Mouse (Mus musculus): ENCODE measurements around the gene Dock6. TPM values are rescaled to one million over a fixed set of nuclear protein-coding genes. Genes with fewer than 3 reads are reported as not detected.

Dock6 gene
- polyA plus RNA-seq, 1 experiment from 2014 or later = 5.3 TPM

DNA sequence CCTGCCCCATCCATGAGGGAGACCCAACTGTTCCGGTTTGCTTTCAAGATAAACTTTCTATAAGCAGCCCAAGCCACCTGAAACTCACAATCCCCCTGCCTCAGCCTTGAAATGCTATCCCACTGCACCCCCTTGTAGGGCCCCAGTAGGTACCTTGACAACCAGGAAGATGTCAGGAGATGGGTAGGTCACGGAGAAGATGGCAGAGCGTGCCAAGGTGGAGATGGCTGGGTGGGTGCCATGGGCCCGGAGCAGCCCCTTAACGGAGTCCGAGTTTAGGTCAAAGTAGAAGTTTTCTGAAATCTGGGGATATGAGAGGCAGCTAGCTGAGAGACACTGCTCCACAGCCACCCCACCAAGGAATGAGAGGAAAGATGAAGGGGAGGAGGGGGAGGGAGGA, 11.1 kb downstream of the Dock6 start:
- WGBS (ENCODE audit: insufficient replicate concordance) = 79% methylated on average over 6 of the region's 6 CpGs

DNA sequence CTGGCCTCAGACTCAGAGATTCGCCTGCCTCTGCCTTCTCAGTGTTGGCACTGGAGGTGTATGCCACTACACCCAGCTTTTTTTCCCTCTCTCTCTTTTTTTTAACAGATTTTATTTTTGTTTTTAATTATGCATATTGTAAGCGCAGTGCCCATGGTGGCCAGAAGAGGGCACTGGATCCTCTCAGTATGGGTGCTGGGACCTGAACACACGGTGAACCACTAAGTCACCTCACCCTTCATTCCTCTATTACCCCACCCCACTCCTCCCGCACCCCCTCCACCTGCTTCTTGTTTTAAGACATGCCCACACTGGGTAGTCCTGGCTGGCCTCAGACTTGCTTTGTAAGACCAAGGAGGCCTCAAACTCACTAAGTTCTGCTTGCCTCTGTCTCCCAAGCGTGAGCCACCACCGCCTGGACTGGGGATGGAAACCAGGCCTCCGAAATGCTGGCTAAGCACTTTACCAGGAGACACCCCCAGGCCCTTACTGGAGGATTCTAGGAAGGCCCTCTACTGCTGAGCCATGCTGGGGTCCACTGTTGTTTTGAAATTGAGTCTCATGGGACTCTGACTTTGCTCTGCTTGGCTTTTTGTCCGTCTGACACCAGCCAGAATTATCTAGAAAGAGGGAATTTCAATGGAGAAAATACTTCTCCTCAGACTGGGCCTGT, 12.2 kb downstream of the Dock6 start:
- Histone ChIP-seq H3K4me2 (ENCODE audit: low read depth, low read length) (no peak overlapping the region), H3K9ac (ENCODE audit: low read depth, low read length) (no peak overlapping the region), H3K9me3 (replicated peaks; ENCODE audit: control insufficient read depth, low read length) (no peaks in the 10 kb centered on the region), H3K36me3 (ENCODE audit: control insufficient read depth, insufficient read depth) (no peaks in the 10 kb centered on the region), H3K4me1 (ENCODE audit: control insufficient read depth, low read depth, low read length) (no peaks in the 10 kb centered on the region), H3K27ac (ENCODE audit: low read length) (no peak overlapping the region), H3K4me3 (ENCODE audit: low read depth, low read length) (no peak overlapping the region), H3K27me3 (ENCODE audit: control insufficient read depth, insufficient read depth, low read depth, low read length) (no peaks in the 10 kb centered on the region)
- 44% methylated on average over 8 of the region's 8 CpGs for WGBS (ENCODE audit: insufficient replicate concordance)
- ATAC-seq (ENCODE audit: low read depth) = no peak

More for the DNA sequence above, 11.1 kb downstream of the Dock6 start:
- no peak overlapping the region for H3K4me3 ChIP-seq (ENCODE audit: low read depth, low read length)
- H3K27me3 ChIP-seq (ENCODE audit: control insufficient read depth, insufficient read depth, low read depth, low read length) = no peaks in the 10 kb centered on the region
- H3K4me1 ChIP-seq (ENCODE audit: control insufficient read depth, low read depth, low read length) = peaks cover 3% of the 10 kb centered on the region; the same call in 1 of the 2 replicates
- no peak for ATAC-seq (ENCODE audit: low read depth)
- H3K27ac ChIP-seq (ENCODE audit: low read length) = no peak overlapping the region
- no peak overlapping the region for H3K4me2 ChIP-seq (ENCODE audit: low read depth, low read length)
- no peaks in the 10 kb centered on the region for H3K36me3 ChIP-seq (ENCODE audit: control insufficient read depth, insufficient read depth)
- H3K9me3 ChIP-seq (replicated peaks; ENCODE audit: control insufficient read depth, low read length) = no peaks in the 10 kb centered on the region
- H3K9ac ChIP-seq (ENCODE audit: low read depth, low read length) = no peak overlapping the region

GRCm38 (mm10) chr9:21837690-21838089, 14.7 kb downstream of the Dock6 start:
- Histone ChIP-seq H3K36me3 (ENCODE audit: control insufficient read depth, insufficient read depth) (no peaks in the 10 kb centered on the region), H3K27ac (ENCODE audit: low read length) (no peak overlapping the region), H3K4me3 (ENCODE audit: low read depth, low read length) (no peak overlapping the region), H3K9me3 (replicated peaks; ENCODE audit: control insufficient read depth, low read length) (no peaks in the 10 kb centered on the region), H3K27me3 (ENCODE audit: control insufficient read depth, insufficient read depth, low read depth, low read length) (no peaks in the 10 kb centered on the region), H3K9ac (ENCODE audit: low read depth, low read length) (no peak overlapping the region), H3K4me1 (ENCODE audit: control insufficient read depth, low read depth, low read length) (no peaks in the 10 kb centered on the region; the same call in 1 of the 2 replicates), H3K4me2 (ENCODE audit: low read depth, low read length) (no peak overlapping the region)
- 69% methylated on average over 2 of the region's 2 CpGs for WGBS (ENCODE audit: insufficient replicate concordance)
- no peak for ATAC-seq (ENCODE audit: low read depth)

DNA sequence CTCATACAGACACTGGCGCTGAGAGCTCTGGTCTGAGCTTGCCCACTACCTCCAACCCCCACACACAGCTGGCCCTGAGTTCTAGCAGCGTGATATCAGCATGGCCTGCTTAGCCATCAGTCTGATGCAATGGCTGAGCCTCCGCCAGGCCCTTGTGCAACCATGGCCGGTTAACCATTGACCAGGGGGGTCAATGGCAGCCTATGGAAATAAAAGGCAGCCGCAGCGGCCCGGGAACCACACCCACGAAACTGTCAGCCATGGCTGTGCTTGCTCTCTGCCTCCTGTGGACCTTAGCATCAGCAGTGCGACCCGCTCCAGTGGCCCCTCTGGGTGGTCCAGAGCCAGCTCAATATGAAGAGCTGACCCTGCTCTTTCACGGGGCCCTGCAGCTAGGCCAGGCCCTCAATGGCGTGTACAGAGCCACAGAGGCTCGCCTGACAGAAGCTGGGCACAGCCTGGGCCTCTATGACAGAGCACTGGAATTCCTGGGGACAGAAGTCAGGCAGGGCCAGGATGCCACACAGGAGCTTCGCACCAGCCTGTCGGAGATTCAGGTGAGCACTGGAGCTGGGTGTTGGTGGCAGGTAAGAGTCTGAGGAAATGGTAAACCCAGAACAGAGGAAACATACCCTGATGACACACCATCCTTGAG, 17.1 kb downstream of the Dock6 start, which contains the start of gene Angptl8:
Gene Angptl8 (plus strand): TSS at position 253 of the 655 bp plus-strand sequence.
- Histone ChIP-seq H3K4me3 (ENCODE audit: low read depth, low read length) (peak within 1 kb of the TSS; percentile 57), H3K27me3 (ENCODE audit: control insufficient read depth, insufficient read depth, low read depth, low read length) (no peaks in the 10 kb centered on the region), H3K9me3 (replicated peaks; ENCODE audit: control insufficient read depth, low read length) (no peaks in the 10 kb centered on the region), H3K27ac (ENCODE audit: low read length) (peak within 1 kb of the TSS; percentile 76), H3K4me1 (ENCODE audit: control insufficient read depth, low read depth, low read length) (no peaks in the 10 kb centered on the region; the same call in 1 of the 2 replicates), H3K9ac (ENCODE audit: low read depth, low read length) (peak within 1 kb of the TSS; percentile 48), H3K4me2 (ENCODE audit: low read depth, low read length) (peak within 1 kb of the TSS; percentile 38), H3K36me3 (ENCODE audit: control insufficient read depth, insufficient read depth) (no peaks in the 10 kb centered on the region)
- WGBS (ENCODE audit: insufficient replicate concordance) = 56% methylated on average over 15 of the region's 15 CpGs
- ATAC-seq (ENCODE audit: low read depth) = peak; percentile 78

GRCm38 (mm10) chr9:21831558-21832240, 20.7 kb downstream of the Dock6 start:
- Histone ChIP-seq H3K27me3 (ENCODE audit: control insufficient read depth, insufficient read depth, low read depth, low read length) (no peaks in the 10 kb centered on the region), H3K4me2 (ENCODE audit: low read depth, low read length) (no peak overlapping the region), H3K4me3 (ENCODE audit: low read depth, low read length) (no peak overlapping the region), H3K4me1 (ENCODE audit: control insufficient read depth, low read depth, low read length) (no peaks in the 10 kb centered on the region; the same call in 1 of the 2 replicates), H3K36me3 (ENCODE audit: control insufficient read depth, insufficient read depth) (no peaks in the 10 kb centered on the region), H3K9ac (ENCODE audit: low read depth, low read length) (no peak overlapping the region), H3K9me3 (replicated peaks; ENCODE audit: control insufficient read depth, low read length) (no peaks in the 10 kb centered on the region), H3K27ac (ENCODE audit: low read length) (peak overlapping the region; percentile 52)
- peak; percentile 41 for ATAC-seq (ENCODE audit: low read depth)
- 71% methylated on average over 20 of the region's 20 CpGs for WGBS (ENCODE audit: insufficient replicate concordance)

- Histone ChIP-seq H3K4me1 (ENCODE audit: control insufficient read depth, low read depth, low read length) (no peaks in the 10 kb centered on the region; the same call in 1 of the 2 replicates), H3K27me3 (ENCODE audit: control insufficient read depth, insufficient read depth, low read depth, low read length) (no peaks in the 10 kb centered on the region), H3K9me3 (replicated peaks; ENCODE audit: control insufficient read depth, low read length) (no peaks in the 10 kb centered on the region), H3K36me3 (ENCODE audit: control insufficient read depth, insufficient read depth) (no peaks in the 10 kb centered on the region), H3K4me3 (ENCODE audit: low read depth, low read length) (no peak overlapping the region), H3K4me2 (ENCODE audit: low read depth, low read length) (no peak overlapping the region), H3K27ac (ENCODE audit: low read length) (peak overlapping the region; percentile 52), H3K9ac (ENCODE audit: low read depth, low read length) (no peak overlapping the region)
- 71% methylated on average over 11 of the region's 11 CpGs for WGBS (ENCODE audit: insufficient replicate concordance)
- ATAC-seq (ENCODE audit: low read depth) = peak; percentile 57
Observed at GRCm38 (mm10) chr9:21830936-21831335, 21.5 kb downstream of the Dock6 start.

GRCm38 (mm10) chr9:21830461-21830850, 22.0 kb downstream of the Dock6 start:
- Histone ChIP-seq H3K36me3 (ENCODE audit: control insufficient read depth, insufficient read depth) (no peaks in the 10 kb centered on the region), H3K9ac (ENCODE audit: low read depth, low read length) (no peak overlapping the region), H3K4me2 (ENCODE audit: low read depth, low read length) (no peak overlapping the region), H3K27me3 (ENCODE audit: control insufficient read depth, insufficient read depth, low read depth, low read length) (no peaks in the 10 kb centered on the region), H3K4me3 (ENCODE audit: low read depth, low read length) (no peak overlapping the region), H3K27ac (ENCODE audit: low read length) (peak overlapping the region; percentile 52), H3K9me3 (replicated peaks; ENCODE audit: control insufficient read depth, low read length) (no peaks in the 10 kb centered on the region), H3K4me1 (ENCODE audit: control insufficient read depth, low read depth, low read length) (no peaks in the 10 kb centered on the region; the same call in 1 of the 2 replicates)
- WGBS (ENCODE audit: insufficient replicate concordance) = 58% methylated on average over 5 of the region's 5 CpGs
- ATAC-seq (ENCODE audit: low read depth) = no peak

DNA sequence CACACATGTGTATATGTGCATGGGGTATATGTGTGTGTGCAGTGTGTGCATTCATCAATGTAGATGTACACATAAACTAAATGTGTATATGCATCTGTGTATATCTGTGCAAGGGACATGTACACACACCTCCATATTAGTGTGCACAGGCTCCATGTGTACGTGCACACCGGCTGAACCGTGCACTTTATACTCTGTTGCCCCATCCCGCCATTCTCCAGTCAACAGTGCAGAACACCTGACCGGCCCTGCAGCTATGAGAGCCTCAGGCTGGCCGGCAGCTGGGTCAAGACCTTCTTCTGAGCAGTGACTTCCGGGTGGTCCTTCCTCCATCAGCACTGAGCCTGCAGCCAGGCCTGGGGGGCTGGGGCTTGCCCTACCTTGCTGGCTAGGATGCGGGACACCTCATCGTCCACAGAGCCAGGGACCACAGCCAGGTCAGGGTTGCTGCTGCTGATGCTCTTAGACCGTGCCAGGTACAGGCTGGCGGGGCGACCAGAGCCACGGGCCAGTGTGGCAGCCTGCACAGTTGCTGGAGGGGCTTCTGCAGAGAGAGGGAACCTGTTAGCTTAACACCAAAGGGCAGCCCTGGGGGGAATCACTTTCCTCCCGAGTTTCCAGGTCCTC, 22.5 kb downstream of the Dock6 start:
- Histone ChIP-seq H3K4me2 (ENCODE audit: low read depth, low read length) (no peak overlapping the region), H3K27ac (ENCODE audit: low read length) (peak overlapping the region; percentile 52), H3K4me1 (ENCODE audit: control insufficient read depth, low read depth, low read length) (no peaks in the 10 kb centered on the region; the same call in 1 of the 2 replicates), H3K9ac (ENCODE audit: low read depth, low read length) (no peak overlapping the region), H3K36me3 (ENCODE audit: control insufficient read depth, insufficient read depth) (no peaks in the 10 kb centered on the region), H3K27me3 (ENCODE audit: control insufficient read depth, insufficient read depth, low read depth, low read length) (no peaks in the 10 kb centered on the region), H3K4me3 (ENCODE audit: low read depth, low read length) (no peak overlapping the region), H3K9me3 (replicated peaks; ENCODE audit: control insufficient read depth, low read length) (no peaks in the 10 kb centered on the region)
- 68% methylated on average over 14 of the region's 14 CpGs for WGBS (ENCODE audit: insufficient replicate concordance)
- peak; percentile 62 for ATAC-seq (ENCODE audit: low read depth)

Measured in liver, embryonic 16.5 days (tissue).